Mouse (Mus musculus) hindbrain, embryonic 13.5 days (tissue): Measurements from ENCODE around the gene Mylk. TPM values are rescaled to one million over a fixed set of nuclear protein-coding genes. Genes with fewer than 3 reads are reported as not detected.
A peak's percentile ranks its signal among the peaks of the same experiment; 100 is the strongest.

Experiments
- ATAC-seq: fragments of 200-750 bp; cut with Nextera tagmentation; 2 replicates; pipeline ENCODE4 v1.8.0; 2017; ENCODE audit warnings: moderate TSS enrichment; ENCODE audit not compliant: low FRiP score
- H3K27ac ChIP-seq: fragments of 300-500 bp; sonication (generic); 2 replicates; pipeline ENCODE4 v1.5.1; 2015; ENCODE audit warnings: inconsistent platforms, mild to moderate bottlenecking, moderate library complexity
- H3K27me3 ChIP-seq: fragments of 300-500 bp; sonication (generic); 2 replicates; pipeline ENCODE4 v1.6.1; 2015; ENCODE audit warnings: mild to moderate bottlenecking, inconsistent platforms
- H3K36me3 ChIP-seq: fragments of 300-500 bp; sonication (generic); 2 replicates; pipeline ENCODE4 v1.6.1; 2015; ENCODE audit warnings: mild to moderate bottlenecking, inconsistent platforms
- H3K4me1 ChIP-seq: fragments of 300-500 bp; sonication (generic); replicated peaks from 2 replicates; pipeline ENCODE4 v1.6.1; 2015; ENCODE audit warnings: inconsistent platforms
- H3K4me2 ChIP-seq: fragments of 300-500 bp; sonication (generic); 2 replicates; pipeline ENCODE4 v1.6.1; 2015; ENCODE audit warnings: inconsistent platforms, mild to moderate bottlenecking, moderate library complexity
- H3K4me3 ChIP-seq: fragments of 300-500 bp; sonication (generic); 2 replicates; pipeline ENCODE4 v1.5.1; 2015; ENCODE audit warnings: mild to moderate bottlenecking, inconsistent platforms
- H3K9ac ChIP-seq: fragments of 300-500 bp; sonication (generic); 2 replicates; pipeline ENCODE4 v1.6.1; 2015; ENCODE audit warnings: mild to moderate bottlenecking, inconsistent platforms
- H3K9me3 ChIP-seq: fragments of 300-500 bp; sonication (generic); 2 replicates; pipeline ENCODE4 v1.6.1; 2016; ENCODE audit warnings: inconsistent platforms
- WGBS: fragments of 180-500 bp; shearing (Covaris S2); methylation state at CpG from one replicate; pipeline ENCODE4 v1.1.7; 2015; 5-methylcytosine and 5-hydroxymethylcytosine counted together
- polyA plus RNA-seq: library from polyadenylated mRNA; unstranded; fragments of >200 nt; fragmentation: Nextera tagmentation; extraction: Ambion mirVana; gene quantifications from 2 replicates; pipeline ENCODE4 v1.2.1, GENCODE M21; 2015

The Mylk gene
- polyA plus RNA-seq, 1 experiment from 2014 or later, result 5.0 TPM

- 57% methylated on average over 4 of the region's 4 CpGs for WGBS
- Histone ChIP-seq H3K4me1 (peaks cover 8% of the 10 kb centered on the region; the same call in 1 of the 2 replicates), H3K9me3 (no peaks in the 10 kb centered on the region), H3K4me2 (no peak overlapping the region), H3K4me3 (no peak overlapping the region), H3K27me3 (no peaks in the 10 kb centered on the region), H3K27ac (no peak overlapping the region), H3K36me3 (no peaks in the 10 kb centered on the region), H3K9ac (no peak overlapping the region)
- ATAC-seq, result no peak
Measured at GRCm38 (mm10) chr16:34937611-34938010, 192.6 kb downstream of the Mylk start.

DNA sequence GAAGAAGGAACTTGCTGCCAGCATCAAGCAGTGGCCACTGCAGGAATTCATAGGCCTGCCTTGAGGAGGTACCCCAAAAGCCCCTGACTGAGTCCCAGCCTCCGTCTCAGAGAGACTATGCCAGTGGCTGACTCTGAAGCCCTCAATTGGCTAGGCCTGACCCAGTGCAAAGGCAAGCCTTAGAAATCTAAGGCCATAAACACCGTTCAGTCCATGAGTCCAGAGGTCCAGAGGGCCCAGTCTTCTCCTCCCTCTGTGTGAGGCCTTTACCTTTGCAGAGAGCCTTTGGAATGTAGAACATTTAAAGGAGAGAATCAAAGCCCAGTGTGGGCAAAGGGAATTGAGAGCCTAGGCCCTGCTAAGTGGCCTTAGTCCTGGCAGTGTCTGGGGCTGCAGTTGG is 193.2 kb downstream of the Mylk start:
- 71% methylated on average over 2 of the region's 2 CpGs for WGBS
- no peak overlapping the region for H3K4me3 ChIP-seq
- H3K9ac ChIP-seq, result no peak overlapping the region
- H3K27me3 ChIP-seq, result no peaks in the 10 kb centered on the region
- no peak for ATAC-seq
- H3K4me2 ChIP-seq, result no peak overlapping the region
- H3K4me1 ChIP-seq, result peaks cover 8% of the 10 kb centered on the region; the same call in 1 of the 2 replicates
- no peaks in the 10 kb centered on the region for H3K36me3 ChIP-seq
- no peak overlapping the region for H3K27ac ChIP-seq
- H3K9me3 ChIP-seq, result no peaks in the 10 kb centered on the region

- Histone ChIP-seq H3K4me1 (peaks cover 8% of the 10 kb centered on the region; the same call in 1 of the 2 replicates), H3K27ac (no peak overlapping the region), H3K4me2 (no peak overlapping the region), H3K36me3 (no peaks in the 10 kb centered on the region), H3K9ac (no peak overlapping the region), H3K27me3 (no peaks in the 10 kb centered on the region), H3K9me3 (no peaks in the 10 kb centered on the region), H3K4me3 (no peak overlapping the region)
- 76% methylated on average over 5 of the region's 5 CpGs for WGBS
- ATAC-seq, result no peak
Measured at GRCm38 (mm10) chr16:34939951-34940350, 194.9 kb downstream of the Mylk start.

GRCm38 (mm10) chr16:34940363-34940762 is 195.4 kb downstream of the Mylk start:
- 86% methylated on average over 5 of the region's 5 CpGs for WGBS
- peaks cover 8% of the 10 kb centered on the region; the same call in 1 of the 2 replicates for H3K4me1 ChIP-seq

DNA sequence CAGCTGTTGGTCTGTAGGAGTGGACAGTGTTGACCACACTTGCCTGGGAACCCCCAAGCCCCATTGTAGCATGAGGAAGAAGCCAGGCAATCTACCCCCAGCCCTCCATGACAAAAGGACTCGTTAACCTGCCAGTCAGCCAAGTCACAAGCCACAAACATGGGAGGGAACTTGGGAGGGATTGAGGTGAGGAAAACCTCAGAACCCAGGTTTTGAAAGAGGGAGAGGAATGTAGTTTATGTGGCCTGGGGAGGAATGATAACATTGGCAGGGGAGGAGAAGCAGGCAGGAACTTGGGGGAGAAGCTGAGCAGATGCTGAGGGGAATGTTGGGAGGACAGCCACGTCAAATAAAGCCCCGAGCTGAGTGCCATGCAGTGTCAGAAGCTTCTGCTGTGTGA is 196.9 kb downstream of the Mylk start:
- H3K27ac ChIP-seq, result no peak overlapping the region
- ATAC-seq, result no peak
- H3K4me1 ChIP-seq, result no peaks in the 10 kb centered on the region
- no peaks in the 10 kb centered on the region for H3K9me3 ChIP-seq
- H3K4me3 ChIP-seq, result no peak overlapping the region
- no peak overlapping the region for H3K4me2 ChIP-seq
- 46% methylated on average over 3 of the region's 3 CpGs for WGBS
- no peak overlapping the region for H3K9ac ChIP-seq
- no peaks in the 10 kb centered on the region for H3K36me3 ChIP-seq
- no peaks in the 10 kb centered on the region for H3K27me3 ChIP-seq

More at GRCm38 (mm10) chr16:34940363-34940762, 195.4 kb downstream of the Mylk start:
- Histone ChIP-seq H3K27me3 (no peaks in the 10 kb centered on the region), H3K9ac (no peak overlapping the region), H3K4me3 (no peak overlapping the region), H3K9me3 (no peaks in the 10 kb centered on the region), H3K27ac (no peak overlapping the region), H3K4me2 (no peak overlapping the region), H3K36me3 (no peaks in the 10 kb centered on the region)
- ATAC-seq, result no peak

DNA sequence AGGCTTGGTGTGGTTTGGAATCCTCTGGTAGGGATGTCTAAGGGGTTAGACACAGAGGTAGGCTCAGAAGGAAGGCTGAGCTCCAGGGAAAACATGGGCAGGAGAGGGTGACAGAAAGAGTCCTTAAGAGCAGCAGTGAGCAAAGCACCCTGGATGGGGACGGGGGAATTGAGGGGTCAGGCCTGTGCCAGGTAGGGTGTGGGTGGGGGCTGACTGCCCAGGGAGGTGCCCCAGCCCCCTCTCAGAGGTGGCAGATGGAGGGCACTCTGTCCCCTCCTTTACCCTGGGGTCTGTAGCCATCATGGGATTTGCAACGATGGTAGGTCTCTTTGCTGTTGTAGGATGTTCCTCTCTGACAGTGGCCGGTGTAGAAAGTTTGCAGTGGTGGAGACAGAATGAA is 201.3 kb downstream of the Mylk start:
- ATAC-seq, result no peak
- H3K9ac ChIP-seq, result no peak overlapping the region
- 97% methylated on average over 3 of the region's 3 CpGs for WGBS
- no peak overlapping the region for H3K4me2 ChIP-seq
- no peak overlapping the region for H3K4me3 ChIP-seq
- no peaks in the 10 kb centered on the region for H3K9me3 ChIP-seq
- H3K4me1 ChIP-seq, result no peaks in the 10 kb centered on the region
- H3K27me3 ChIP-seq, result no peaks in the 10 kb centered on the region
- no peaks in the 10 kb centered on the region for H3K36me3 ChIP-seq
- no peak overlapping the region for H3K27ac ChIP-seq

GRCm38 (mm10) chr16:34950935-34951334 is 205.9 kb downstream of the Mylk start:
- no peak overlapping the region for H3K27ac ChIP-seq
- H3K4me2 ChIP-seq, result no peak overlapping the region
- WGBS, result 89% methylated on average over 9 of the region's 9 CpGs
- H3K9ac ChIP-seq, result no peak overlapping the region
- no peaks in the 10 kb centered on the region for H3K27me3 ChIP-seq
- no peaks in the 10 kb centered on the region for H3K36me3 ChIP-seq
- H3K9me3 ChIP-seq, result 0 out of 2 replicates have a peak, but pooled peaks cover 4% of the 10 kb centered on the region
- no peaks in the 10 kb centered on the region for H3K4me1 ChIP-seq
- H3K4me3 ChIP-seq, result no peak overlapping the region
- ATAC-seq, result no peak

GRCm38 (mm10) chr16:34952254-34952653 is 207.2 kb downstream of the Mylk start:
- no peaks in the 10 kb centered on the region for H3K4me1 ChIP-seq
- no peak overlapping the region for H3K9ac ChIP-seq
- no peak for ATAC-seq
- WGBS, result 82% methylated on average over 5 of the region's 5 CpGs
- H3K9me3 ChIP-seq, result 0 out of 2 replicates have a peak, but pooled peaks cover 4% of the 10 kb centered on the region
- H3K4me3 ChIP-seq, result no peak overlapping the region
- no peaks in the 10 kb centered on the region for H3K27me3 ChIP-seq
- no peak overlapping the region for H3K4me2 ChIP-seq
- H3K27ac ChIP-seq, result no peak overlapping the region
- no peaks in the 10 kb centered on the region for H3K36me3 ChIP-seq

GRCm38 (mm10) chr16:34952798-34953197 is 207.8 kb downstream of the Mylk start:
- no peak overlapping the region for H3K4me2 ChIP-seq
- no peak overlapping the region for H3K4me3 ChIP-seq
- no peaks in the 10 kb centered on the region; the same call in 1 of the 2 replicates for H3K4me1 ChIP-seq
- H3K36me3 ChIP-seq, result no peaks in the 10 kb centered on the region
- no peak overlapping the region for H3K9ac ChIP-seq
- no peak overlapping the region for H3K27ac ChIP-seq
- H3K9me3 ChIP-seq, result 0 out of 2 replicates have a peak, but pooled peaks cover 4% of the 10 kb centered on the region
- no peak for ATAC-seq
- no peaks in the 10 kb centered on the region for H3K27me3 ChIP-seq
- WGBS, result 93% methylated on average over 3 of the region's 3 CpGs

- Histone ChIP-seq H3K27ac (no peak overlapping the region), H3K36me3 (no peaks in the 10 kb centered on the region), H3K27me3 (no peaks in the 10 kb centered on the region), H3K4me2 (no peak overlapping the region), H3K4me1 (peaks cover 3% of the 10 kb centered on the region), H3K9ac (no peak overlapping the region), H3K9me3 (0 out of 2 replicates have a peak, but pooled peaks cover 4% of the 10 kb centered on the region), H3K4me3 (no peak overlapping the region)
- 94% methylated on average over 10 of the region's 10 CpGs for whole genome bisulfite sequencing
- no peak for ATAC-seq
Measured at GRCm38 (mm10) chr16:34953501-34953900, 208.5 kb downstream of the Mylk start.

GRCm38 (mm10) chr16:34957487-34958230 is 212.6 kb downstream of the Mylk start:
- WGBS, result 72% methylated on average over 8 of the region's 8 CpGs
- H3K27ac ChIP-seq, result no peak overlapping the region
- no peak overlapping the region for H3K4me3 ChIP-seq
- H3K9me3 ChIP-seq, result 0 out of 2 replicates have a peak, but pooled peaks cover 4% of the 10 kb centered on the region
- no peaks in the 10 kb centered on the region for H3K27me3 ChIP-seq
- peaks cover 17% of the 10 kb centered on the region for H3K4me1 ChIP-seq
- H3K4me2 ChIP-seq, result no peak overlapping the region
- no peak for ATAC-seq
- H3K9ac ChIP-seq, result no peak overlapping the region
- H3K36me3 ChIP-seq, result no peaks in the 10 kb centered on the region

GRCm38 (mm10) chr16:34958667-34959066 is 213.7 kb downstream of the Mylk start:
- H3K36me3 ChIP-seq, result no peaks in the 10 kb centered on the region
- peak; percentile 17; the same call in 1 of the 2 replicates for ATAC-seq
- WGBS, result 26% methylated on average over 9 of the region's 9 CpGs
- 0 out of 2 replicates have a peak, but pooled peaks cover 4% of the 10 kb centered on the region for H3K9me3 ChIP-seq
- H3K4me2 ChIP-seq, result no peak overlapping the region
- peaks cover 17% of the 10 kb centered on the region for H3K4me1 ChIP-seq
- no peak overlapping the region for H3K9ac ChIP-seq
- H3K27me3 ChIP-seq, result no peaks in the 10 kb centered on the region
- no peak overlapping the region for H3K27ac ChIP-seq
- no peak overlapping the region for H3K4me3 ChIP-seq

- no peak for ATAC-seq
- peaks cover 17% of the 10 kb centered on the region for H3K4me1 ChIP-seq
- 85% methylated on average over 5 of the region's 5 CpGs for WGBS
- H3K4me2 ChIP-seq, result no peak overlapping the region
- no peak overlapping the region for H3K9ac ChIP-seq
- H3K4me3 ChIP-seq, result no peak overlapping the region
- no peak overlapping the region for H3K27ac ChIP-seq
- H3K27me3 ChIP-seq, result no peaks in the 10 kb centered on the region
- H3K9me3 ChIP-seq, result 0 out of 2 replicates have a peak, but pooled peaks cover 4% of the 10 kb centered on the region
- H3K36me3 ChIP-seq, result no peaks in the 10 kb centered on the region
Measured at GRCm38 (mm10) chr16:34959261-34959660, 214.3 kb downstream of the Mylk start.
